Mouse (Mus musculus): Measurements from ENCODE around the gene Fgd4. TPM values are rescaled to one million over a fixed set of nuclear protein-coding genes. Genes with fewer than 3 reads are reported as not detected.

Fgd4 gene
- 4.9 TPM in 2 replicates for polyA plus RNA-seq (2014; fragmentation: Nextera tagmentation; extraction: Ambion mirVana)

- Histone ChIP-seq H3K9ac (ENCODE audit: low read depth, low read length) (peak within 1 kb of the TSS; percentile 87), H3K36me3 (ENCODE audit: control insufficient read depth, insufficient read depth, low read length) (no peaks in the 10 kb centered on the region), H3K4me1 (ENCODE audit: control insufficient read depth, insufficient read depth, low read length) (peaks cover 5% of the 10 kb centered on the region; the same call in 1 of the 2 replicates), H3K27ac (replicated peaks; ENCODE audit: low read depth, low read length) (no peak within 1 kb of the TSS; the same call in 1 of the 2 replicates), H3K4me2 (ENCODE audit: low read depth, low read length) (peak within 1 kb of the TSS; percentile 93), H3K4me3 (ENCODE audit: low read depth, low read length) (peak within 1 kb of the TSS; percentile 78), H3K9me3 (ENCODE audit: control insufficient read depth, low read length) (no peaks in the 10 kb centered on the region), H3K27me3 (replicated peaks; ENCODE audit: control insufficient read depth, insufficient read depth, low read length) (no peaks in the 10 kb centered on the region)
- WGBS, result 44% methylated on average over 5 of the region's 5 CpGs
- DNase-seq (ENCODE audit: low spot score), result no peak
- no peak for ATAC-seq (ENCODE audit: low read depth)
These were observed at the start of gene Fgd4 for GRCm38 (mm10) chr16:16600461-16600860. TSS of gene Fgd4 (minus strand) at chr16:16600549.

DNA sequence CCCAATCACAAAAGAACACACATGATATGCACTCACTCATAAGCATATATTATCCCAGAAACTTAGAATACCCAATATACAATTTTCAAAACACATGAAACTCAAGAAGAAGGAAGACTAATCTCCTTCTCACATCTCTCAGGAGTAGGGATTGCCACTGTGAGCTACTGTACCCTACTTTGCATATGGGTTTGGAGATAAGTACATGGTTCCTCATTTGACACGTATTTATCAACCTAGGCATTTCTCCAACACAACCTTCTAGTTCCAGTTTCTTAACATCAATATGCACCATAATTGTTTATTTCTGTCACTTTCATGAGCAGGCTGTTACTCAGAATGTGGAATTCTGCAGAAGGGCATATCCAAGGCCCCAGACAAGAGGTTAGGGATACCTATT lies 44.8 kb upstream of the Fgd4 start:
- Histone ChIP-seq H3K27me3 (replicated peaks; ENCODE audit: control insufficient read depth, insufficient read depth, low read length) (no peaks in the 10 kb centered on the region), H3K36me3 (ENCODE audit: control insufficient read depth, insufficient read depth, low read length) (no peaks in the 10 kb centered on the region), H3K4me2 (ENCODE audit: low read depth, low read length) (no peak overlapping the region), H3K9ac (ENCODE audit: low read depth, low read length) (no peak overlapping the region), H3K9me3 (ENCODE audit: control insufficient read depth, low read length) (no peaks in the 10 kb centered on the region), H3K27ac (replicated peaks; ENCODE audit: low read depth, low read length) (no peak overlapping the region), H3K4me1 (ENCODE audit: control insufficient read depth, insufficient read depth, low read length) (no peaks in the 10 kb centered on the region), H3K4me3 (ENCODE audit: low read depth, low read length) (no peak overlapping the region)
- ATAC-seq (ENCODE audit: low read depth), result no peak
- 88% methylated on average over 1 of the region's 1 CpGs for WGBS
- DNase-seq (ENCODE audit: low spot score), result no peak

- no peak for ATAC-seq (ENCODE audit: low read depth)
- no peak overlapping the region for H3K4me3 ChIP-seq (ENCODE audit: low read depth, low read length)
- H3K4me2 ChIP-seq (ENCODE audit: low read depth, low read length), result no peak overlapping the region
- H3K9ac ChIP-seq (ENCODE audit: low read depth, low read length), result no peak overlapping the region
- peaks cover 5% of the 10 kb centered on the region; the same call in 1 of the 2 replicates for H3K9me3 ChIP-seq (ENCODE audit: control insufficient read depth, low read length)
- H3K36me3 ChIP-seq (ENCODE audit: control insufficient read depth, insufficient read depth, low read length), result no peaks in the 10 kb centered on the region
- H3K4me1 ChIP-seq (ENCODE audit: control insufficient read depth, insufficient read depth, low read length), result no peaks in the 10 kb centered on the region
- no peak for DNase-seq (ENCODE audit: low spot score)
- no peaks in the 10 kb centered on the region for H3K27me3 ChIP-seq (replicated peaks; ENCODE audit: control insufficient read depth, insufficient read depth, low read length)
- H3K27ac ChIP-seq (replicated peaks; ENCODE audit: low read depth, low read length), result no peak overlapping the region
These were observed 33.4 kb upstream of the Fgd4 start for GRCm38 (mm10) chr16:16633730-16634129.

DNA sequence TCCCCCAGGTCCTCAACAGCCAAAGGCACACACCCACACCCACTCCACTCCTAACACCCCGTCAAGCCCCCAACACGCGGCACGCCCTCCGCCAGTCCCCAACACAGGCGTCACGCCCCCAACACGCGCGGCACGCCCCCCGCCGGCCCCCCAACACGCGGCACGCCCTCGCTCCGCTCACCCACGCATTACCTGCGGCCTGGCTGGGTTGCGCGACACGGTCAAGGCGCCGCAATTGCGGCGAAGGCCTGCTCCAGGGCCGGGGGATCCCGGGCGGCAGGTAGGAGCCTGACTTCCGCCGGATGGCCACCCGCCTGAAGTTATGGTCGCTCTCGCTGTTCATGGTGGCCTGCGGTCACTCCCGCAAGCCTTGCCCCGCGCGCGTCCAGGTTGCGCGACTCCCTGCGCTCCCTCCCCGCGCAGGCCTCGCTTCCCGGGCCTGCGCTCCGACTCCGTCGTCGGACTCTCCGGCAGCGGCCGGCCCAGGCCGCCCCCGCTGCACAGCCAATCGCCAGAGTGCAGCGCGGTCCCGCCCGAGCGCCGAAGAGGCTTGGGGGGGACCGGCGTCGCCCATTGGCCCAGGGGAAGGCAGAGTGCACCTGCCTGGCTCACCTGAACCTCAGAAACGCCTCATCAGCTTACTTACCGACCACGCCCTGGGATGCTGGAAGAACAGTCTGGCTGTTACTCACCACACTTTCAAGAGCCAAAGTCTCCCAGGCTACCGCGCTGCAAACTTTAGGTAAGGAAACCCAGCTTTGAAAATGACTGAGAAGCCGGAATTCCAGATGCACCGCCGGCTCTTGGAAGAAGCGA lies 555 bp downstream of the Fgd4 start:
- no peaks in the 10 kb centered on the region for H3K9me3 ChIP-seq (ENCODE audit: control insufficient read depth, low read length)
- no peaks in the 10 kb centered on the region for H3K27me3 ChIP-seq (replicated peaks; ENCODE audit: control insufficient read depth, insufficient read depth, low read length)
- peak overlapping the region; percentile 78 for H3K4me3 ChIP-seq (ENCODE audit: low read depth, low read length)
- WGBS, result under 1% methylated on average over 29 of the region's 77 CpGs
- no peak overlapping the region; the same call in 1 of the 2 replicates for H3K27ac ChIP-seq (replicated peaks; ENCODE audit: low read depth, low read length)
- peak overlapping the region; percentile 87 for H3K9ac ChIP-seq (ENCODE audit: low read depth, low read length)
- ATAC-seq (ENCODE audit: low read depth), result peak; percentile 98
- H3K4me2 ChIP-seq (ENCODE audit: low read depth, low read length), result peak overlapping the region; percentile 93
- DNase-seq (ENCODE audit: low spot score), result peak; percentile 83
- peaks cover 5% of the 10 kb centered on the region; the same call in 1 of the 2 replicates for H3K4me1 ChIP-seq (ENCODE audit: control insufficient read depth, insufficient read depth, low read length)
- H3K36me3 ChIP-seq (ENCODE audit: control insufficient read depth, insufficient read depth, low read length), result no peaks in the 10 kb centered on the region

GRCm38 (mm10) chr16:16596582-16596981 lies 3.8 kb downstream of the Fgd4 start:
- H3K4me3 ChIP-seq (ENCODE audit: low read depth, low read length), result no peak overlapping the region
- ATAC-seq (ENCODE audit: low read depth) (no peak), DNase-seq (ENCODE audit: low spot score) (no peak)
- H3K27ac ChIP-seq (replicated peaks; ENCODE audit: low read depth, low read length), result no peak overlapping the region
- H3K4me1 ChIP-seq (ENCODE audit: control insufficient read depth, insufficient read depth, low read length), result peaks cover 5% of the 10 kb centered on the region; the same call in 1 of the 2 replicates
- H3K4me2 ChIP-seq (ENCODE audit: low read depth, low read length), result no peak overlapping the region
- H3K9ac ChIP-seq (ENCODE audit: low read depth, low read length), result no peak overlapping the region
- H3K27me3 ChIP-seq (replicated peaks; ENCODE audit: control insufficient read depth, insufficient read depth, low read length), result no peaks in the 10 kb centered on the region
- H3K36me3 ChIP-seq (ENCODE audit: control insufficient read depth, insufficient read depth, low read length), result no peaks in the 10 kb centered on the region
- no peaks in the 10 kb centered on the region for H3K9me3 ChIP-seq (ENCODE audit: control insufficient read depth, low read length)

GRCm38 (mm10) chr16:16592622-16593021 lies 7.7 kb downstream of the Fgd4 start:
- H3K4me3 ChIP-seq (ENCODE audit: low read depth, low read length), result no peak overlapping the region

DNA sequence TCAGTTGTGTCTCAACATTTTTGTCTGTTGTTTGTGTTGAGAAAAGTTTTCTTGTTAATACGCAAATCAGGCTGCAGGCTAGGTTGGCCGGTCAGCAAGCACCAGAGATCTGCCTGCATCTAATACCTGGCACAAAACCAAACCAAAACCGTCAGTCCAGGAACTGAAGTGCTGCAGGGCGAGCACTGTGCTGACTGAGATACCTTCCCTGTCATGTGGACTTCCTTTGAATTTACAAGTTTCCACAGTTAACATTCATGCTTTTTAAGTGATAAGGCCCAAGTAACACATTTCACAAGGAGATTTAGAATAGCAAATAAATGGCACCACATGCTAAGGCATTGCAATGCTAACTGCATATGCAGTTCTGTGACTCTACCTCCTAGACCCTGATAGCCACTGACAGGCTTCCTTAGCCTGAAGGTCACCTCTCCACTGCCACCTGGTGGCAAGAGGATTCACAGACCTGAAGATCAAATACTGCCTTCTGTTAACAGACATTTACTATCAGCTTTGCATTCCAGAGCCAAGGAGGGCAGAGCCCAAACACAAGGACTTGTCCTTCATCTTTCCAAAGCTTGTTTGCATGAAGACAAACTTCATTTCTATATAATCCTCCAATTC lies 15.8 kb downstream of the Fgd4 start:
- H3K27me3 ChIP-seq (replicated peaks; ENCODE audit: control insufficient read depth, insufficient read depth, low read length), result no peaks in the 10 kb centered on the region
- ATAC-seq (ENCODE audit: low read depth) (peak; percentile 90), DNase-seq (ENCODE audit: low spot score) (peak; percentile 85)
- H3K27ac ChIP-seq (replicated peaks; ENCODE audit: low read depth, low read length), result no peak overlapping the region
- H3K9me3 ChIP-seq (ENCODE audit: control insufficient read depth, low read length), result no peaks in the 10 kb centered on the region
- no peaks in the 10 kb centered on the region for H3K36me3 ChIP-seq (ENCODE audit: control insufficient read depth, insufficient read depth, low read length)
- H3K4me2 ChIP-seq (ENCODE audit: low read depth, low read length), result no peak overlapping the region
- H3K4me1 ChIP-seq (ENCODE audit: control insufficient read depth, insufficient read depth, low read length), result no peaks in the 10 kb centered on the region
- 64% methylated on average over 4 of the region's 4 CpGs for WGBS
- H3K9ac ChIP-seq (ENCODE audit: low read depth, low read length), result no peak overlapping the region
- H3K4me3 ChIP-seq (ENCODE audit: low read depth, low read length), result no peak overlapping the region

More at GRCm38 (mm10) chr16:16592622-16593021, 7.7 kb downstream of the Fgd4 start:
- Histone ChIP-seq H3K27me3 (replicated peaks; ENCODE audit: control insufficient read depth, insufficient read depth, low read length) (no peaks in the 10 kb centered on the region), H3K4me2 (ENCODE audit: low read depth, low read length) (no peak overlapping the region), H3K4me1 (ENCODE audit: control insufficient read depth, insufficient read depth, low read length) (no peaks in the 10 kb centered on the region), H3K9ac (ENCODE audit: low read depth, low read length) (no peak overlapping the region), H3K9me3 (ENCODE audit: control insufficient read depth, low read length) (no peaks in the 10 kb centered on the region), H3K36me3 (ENCODE audit: control insufficient read depth, insufficient read depth, low read length) (no peaks in the 10 kb centered on the region), H3K27ac (replicated peaks; ENCODE audit: low read depth, low read length) (no peak overlapping the region)
- DNase-seq (ENCODE audit: low spot score) (no peak), ATAC-seq (ENCODE audit: low read depth) (no peak)

- H3K9me3 ChIP-seq (ENCODE audit: control insufficient read depth, low read length), result no peaks in the 10 kb centered on the region
- H3K27me3 ChIP-seq (replicated peaks; ENCODE audit: control insufficient read depth, insufficient read depth, low read length), result no peaks in the 10 kb centered on the region
- DNase-seq (ENCODE audit: low spot score), result no peak
- H3K4me1 ChIP-seq (ENCODE audit: control insufficient read depth, insufficient read depth, low read length), result no peaks in the 10 kb centered on the region
- no peak overlapping the region for H3K4me2 ChIP-seq (ENCODE audit: low read depth, low read length)
- no peak overlapping the region for H3K27ac ChIP-seq (replicated peaks; ENCODE audit: low read depth, low read length)
- no peak overlapping the region for H3K9ac ChIP-seq (ENCODE audit: low read depth, low read length)
- H3K4me3 ChIP-seq (ENCODE audit: low read depth, low read length), result no peak overlapping the region
- no peaks in the 10 kb centered on the region for H3K36me3 ChIP-seq (ENCODE audit: control insufficient read depth, insufficient read depth, low read length)
- no peak for ATAC-seq (ENCODE audit: low read depth)
These were observed 23.8 kb downstream of the Fgd4 start for GRCm38 (mm10) chr16:16576556-16576955.

Data from embryonic facial prominence, embryonic 14.5 days (tissue).